Mouse (Mus musculus): ENCODE measurements around the gene Pgm2l1. TPM values are rescaled to one million over a fixed set of nuclear protein-coding genes. Genes with fewer than 3 reads are reported as not detected.

Gene Pgm2l1
- total and polyA plus RNA-seq, 2 experiments from 2014 or later, result 46.2 to 188 TPM

DNA sequence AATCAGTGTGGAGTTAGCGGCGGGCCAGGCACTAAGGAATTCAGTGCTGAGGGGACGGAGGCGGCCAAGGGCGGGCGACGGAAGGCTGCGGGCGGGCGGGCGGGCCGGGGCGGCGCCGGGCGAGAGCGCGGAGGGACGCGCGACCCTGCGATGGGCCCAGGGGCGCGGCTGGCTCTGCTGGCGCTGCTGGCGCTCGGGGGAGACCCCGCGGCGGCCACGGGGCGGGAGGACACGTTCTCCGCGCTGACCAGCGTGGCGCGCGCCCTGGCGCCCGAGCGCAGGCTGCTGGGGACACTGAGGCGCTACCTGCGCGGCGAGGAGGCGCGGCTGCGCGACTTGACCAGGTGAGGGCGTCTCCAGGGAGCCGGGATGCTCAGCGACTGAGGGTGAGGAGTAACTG lies 58.2 kb downstream of the Pgm2l1 start, which contains the start of gene P4ha3:
P4ha3 (plus strand) TSS at position 138 of the 400 bp plus-strand sequence.
- TF ChIP-seq CTCF (IDR thresholded peaks at IDR 0.05), result peak; percentile 55
- Histone ChIP-seq H3K4me1 (ENCODE audit: insufficient read depth, low read length) (peaks cover 6% of the 10 kb centered on the region; the same call in 1 of the 2 replicates), H3K4me2 (ENCODE audit: low read depth, low read length, poor library complexity, severe bottlenecking) (peak within 1 kb of the TSS; percentile 99), H3K4me3 (ENCODE audit: low read depth, low read length) (peak within 1 kb of the TSS; percentile 51), H3K9ac (replicated peaks; ENCODE audit: low read length, poor library complexity, severe bottlenecking) (peak within 1 kb of the TSS; percentile 65), H3K36me3 (ENCODE audit: insufficient read depth, low read length) (no peaks in the 10 kb centered on the region), H3K27ac (ENCODE audit: low read depth, low read length) (no peak within 1 kb of the TSS), H3K27me3 (ENCODE audit: insufficient read depth, low read length) (no peaks in the 10 kb centered on the region), H3K9me3 (ENCODE audit: low read length) (no peaks in the 10 kb centered on the region)
- ATAC-seq (ENCODE audit: low FRiP score) (peak; percentile 52; the same call in 1 of the 2 replicates), DNase-seq (ENCODE audit: low spot score) (no peak)
- under 1% methylated on average over 47 of the region's 53 CpGs for WGBS

- ATAC-seq (ENCODE audit: low FRiP score), result no peak
- no peaks in the 10 kb centered on the region for H3K27me3 ChIP-seq (ENCODE audit: insufficient read depth, low read length)
- no peaks in the 10 kb centered on the region for H3K36me3 ChIP-seq (ENCODE audit: insufficient read depth, low read length)
- peak; percentile 57 for DNase-seq (ENCODE audit: low spot score)
- H3K9ac ChIP-seq (replicated peaks; ENCODE audit: low read length, poor library complexity, severe bottlenecking), result no peak overlapping the region
- WGBS, result 24% methylated on average over 7 of the region's 7 CpGs
- no peak overlapping the region; the same call in 1 of the 2 replicates for H3K27ac ChIP-seq (ENCODE audit: low read depth, low read length)
- peaks cover 6% of the 10 kb centered on the region; the same call in 1 of the 2 replicates for H3K4me1 ChIP-seq (ENCODE audit: insufficient read depth, low read length)
- H3K9me3 ChIP-seq (ENCODE audit: low read length), result no peaks in the 10 kb centered on the region
- no peak for TF ChIP-seq CTCF (IDR thresholded peaks at IDR 0.05)
- H3K4me3 ChIP-seq (ENCODE audit: low read depth, low read length), result no peak overlapping the region
- H3K4me2 ChIP-seq (ENCODE audit: low read depth, low read length, poor library complexity, severe bottlenecking), result 0 out of 2 replicates have a peak overlapping the region, but pooled peaks have one; percentile 6
These were observed 60.8 kb downstream of the Pgm2l1 start for GRCm38 (mm10) chr7:100287748-100288578.

DNA sequence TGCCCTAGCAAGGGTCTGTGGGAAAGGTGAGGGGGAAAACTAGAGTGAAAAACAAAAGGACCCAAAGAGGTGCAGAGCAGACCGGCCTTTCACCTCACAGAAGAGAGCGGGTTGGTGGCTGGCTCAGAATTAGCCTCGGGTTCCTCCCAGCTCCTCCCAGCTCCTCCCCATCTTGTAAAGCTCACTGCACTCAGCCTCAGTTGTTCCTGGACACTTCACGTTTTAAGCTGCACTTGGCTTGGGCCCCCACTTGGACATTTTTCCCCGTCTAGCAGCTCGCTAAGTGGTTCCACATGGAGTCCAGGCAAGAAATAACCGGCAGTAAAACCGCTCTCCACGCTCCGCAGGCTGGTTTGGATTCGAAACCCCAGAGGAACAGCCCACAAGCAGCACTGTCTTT lies 61.4 kb downstream of the Pgm2l1 start:
- no peak for TF ChIP-seq CTCF (IDR thresholded peaks at IDR 0.05)
- no peak overlapping the region for H3K9ac ChIP-seq (replicated peaks; ENCODE audit: low read length, poor library complexity, severe bottlenecking)
- H3K9me3 ChIP-seq (ENCODE audit: low read length), result no peaks in the 10 kb centered on the region
- DNase-seq (ENCODE audit: low spot score) (no peak), ATAC-seq (ENCODE audit: low FRiP score) (no peak)
- H3K27me3 ChIP-seq (ENCODE audit: insufficient read depth, low read length), result no peaks in the 10 kb centered on the region
- 0 out of 2 replicates have a peak overlapping the region, but pooled peaks have one; percentile 6 for H3K4me2 ChIP-seq (ENCODE audit: low read depth, low read length, poor library complexity, severe bottlenecking)
- peaks cover 6% of the 10 kb centered on the region; the same call in 1 of the 2 replicates for H3K4me1 ChIP-seq (ENCODE audit: insufficient read depth, low read length)
- H3K27ac ChIP-seq (ENCODE audit: low read depth, low read length), result no peak overlapping the region
- H3K4me3 ChIP-seq (ENCODE audit: low read depth, low read length), result no peak overlapping the region
- 51% methylated on average over 11 of the region's 11 CpGs for WGBS
- no peaks in the 10 kb centered on the region for H3K36me3 ChIP-seq (ENCODE audit: insufficient read depth, low read length)

GRCm38 (mm10) chr7:100293546-100293945 lies 66.4 kb downstream of the Pgm2l1 start:
- H3K36me3 ChIP-seq (ENCODE audit: insufficient read depth, low read length), result no peaks in the 10 kb centered on the region
- no peak overlapping the region for H3K9ac ChIP-seq (replicated peaks; ENCODE audit: low read length, poor library complexity, severe bottlenecking)
- no peak overlapping the region for H3K4me2 ChIP-seq (ENCODE audit: low read depth, low read length, poor library complexity, severe bottlenecking)
- H3K9me3 ChIP-seq (ENCODE audit: low read length), result no peaks in the 10 kb centered on the region
- H3K27me3 ChIP-seq (ENCODE audit: insufficient read depth, low read length), result no peaks in the 10 kb centered on the region
- DNase-seq (ENCODE audit: low spot score), result no peak
- WGBS, result 88% methylated on average over 8 of the region's 8 CpGs
- H3K27ac ChIP-seq (ENCODE audit: low read depth, low read length), result no peak overlapping the region
- peaks cover 1% of the 10 kb centered on the region; the same call in 1 of the 2 replicates for H3K4me1 ChIP-seq (ENCODE audit: insufficient read depth, low read length)
- TF ChIP-seq CTCF (IDR thresholded peaks at IDR 0.05), result no peak
- no peak overlapping the region for H3K4me3 ChIP-seq (ENCODE audit: low read depth, low read length)
- ATAC-seq (ENCODE audit: low FRiP score), result no peak

DNA sequence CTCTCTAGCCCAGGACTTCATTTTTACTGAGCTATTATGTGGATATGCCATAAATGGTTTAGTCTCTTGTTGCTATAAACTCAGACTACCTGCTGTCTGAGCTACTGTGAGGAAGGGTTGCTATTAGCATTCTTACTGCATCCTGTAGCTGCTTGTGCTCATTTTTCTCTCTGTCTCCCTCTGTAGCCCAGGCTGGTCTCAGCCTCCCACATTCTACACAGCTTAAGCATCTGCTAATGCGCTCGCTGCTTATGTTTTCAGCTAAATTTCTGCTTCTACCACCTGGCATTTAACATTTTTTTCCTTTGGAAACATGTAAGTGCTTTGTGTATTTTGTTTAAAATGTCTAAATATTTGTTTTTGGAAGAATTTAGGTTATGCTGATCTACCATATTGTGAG lies 68.6 kb downstream of the Pgm2l1 start:
- Histone ChIP-seq H3K9ac (replicated peaks; ENCODE audit: low read length, poor library complexity, severe bottlenecking) (no peak overlapping the region), H3K36me3 (ENCODE audit: insufficient read depth, low read length) (no peaks in the 10 kb centered on the region), H3K4me1 (ENCODE audit: insufficient read depth, low read length) (no peaks in the 10 kb centered on the region), H3K4me2 (ENCODE audit: low read depth, low read length, poor library complexity, severe bottlenecking) (no peak overlapping the region), H3K27me3 (ENCODE audit: insufficient read depth, low read length) (no peaks in the 10 kb centered on the region), H3K27ac (ENCODE audit: low read depth, low read length) (no peak overlapping the region), H3K9me3 (ENCODE audit: low read length) (no peaks in the 10 kb centered on the region), H3K4me3 (ENCODE audit: low read depth, low read length) (no peak overlapping the region)
- DNase-seq (ENCODE audit: low spot score), result no peak
- ATAC-seq (ENCODE audit: low FRiP score), result no peak
- TF ChIP-seq CTCF (IDR thresholded peaks at IDR 0.05), result peak; percentile 19; the same call in 1 of the 2 replicates
- 86% methylated on average over 2 of the region's 2 CpGs for WGBS

GRCm38 (mm10) chr7:100296699-100297098 lies 69.5 kb downstream of the Pgm2l1 start:
- H3K4me3 ChIP-seq (ENCODE audit: low read depth, low read length), result no peak overlapping the region
- H3K4me1 ChIP-seq (ENCODE audit: insufficient read depth, low read length), result no peaks in the 10 kb centered on the region
- H3K36me3 ChIP-seq (ENCODE audit: insufficient read depth, low read length), result no peaks in the 10 kb centered on the region
- WGBS, result 67% methylated on average over 6 of the region's 6 CpGs
- H3K9me3 ChIP-seq (ENCODE audit: low read length), result no peaks in the 10 kb centered on the region
- DNase-seq (ENCODE audit: low spot score) (no peak), ATAC-seq (ENCODE audit: low FRiP score) (no peak)
- H3K27me3 ChIP-seq (ENCODE audit: insufficient read depth, low read length), result no peaks in the 10 kb centered on the region
- H3K9ac ChIP-seq (replicated peaks; ENCODE audit: low read length, poor library complexity, severe bottlenecking), result no peak overlapping the region
- no peak for TF ChIP-seq CTCF (IDR thresholded peaks at IDR 0.05)
- H3K4me2 ChIP-seq (ENCODE audit: low read depth, low read length, poor library complexity, severe bottlenecking), result no peak overlapping the region
- H3K27ac ChIP-seq (ENCODE audit: low read depth, low read length), result no peak overlapping the region

Data from midbrain, postnatal 0 days (tissue).